Mouse (Mus musculus) B cell, adult 67 days (primary cell): ENCODE data around the gene Olfr490. TPM values are rescaled to one million over a fixed set of nuclear protein-coding genes. Genes with fewer than 3 reads are reported as not detected.

ENCODE experiments used
- total RNA-seq, 2 experiments: library from RNA; stranded (reverse); gene quantifications; 4 replicates each; pipeline ENCODE4 v1.2.4; 2023

Gene Olfr490
- not detected for total RNA-seq

GRCm38 (mm10) chr7:108288834-108289233, at the start of gene Olfr490:
Gene Olfr490 (minus strand): TSS chr7:108288934.

GRCm38 (mm10) chr7:108323574-108323973, 34.8 kb upstream of the Olfr490 start, which contains the start of gene Olfr492:
Gene Olfr492 (minus strand): TSS chr7:108323674.

GRCm38 (mm10) chr7:108313151-108313550, 24.4 kb upstream of the Olfr490 start, which contains the start of gene Olfr491:
Gene Olfr491 (plus strand): TSS chr7:108313451.

GRCm38 (mm10) chr7:108258247-108258646, 30.5 kb downstream of the Olfr490 start, which contains the start of gene Olfr488:
Gene Olfr488 (minus strand): TSS chr7:108258347.

Other genes with a start within 250 kb of the Olfr490 start
- gene Olfr479, start 238.2 kb downstream of the Olfr490 start, total RNA-seq: not detected
- gene Olfr480, start 221.6 kb downstream of the Olfr490 start, total RNA-seq: not detected
- not detected for gene Olfr481, start 209.1 kb downstream of the Olfr490 start, total RNA-seq
- gene Olfr482, start 191.3 kb downstream of the Olfr490 start, total RNA-seq: 1 to 10 TPM; 1.5 to 2.4 TPM
- gene Olfr483, start 188.1 kb downstream of the Olfr490 start, total RNA-seq: not detected
- gene Olfr484, start 161.5 kb downstream of the Olfr490 start, total RNA-seq: not detected
- gene Olfr485, start 129.1 kb downstream of the Olfr490 start, total RNA-seq: not detected
- gene Olfr486, start 116.2 kb downstream of the Olfr490 start, total RNA-seq: not detected
- gene Olfr487, start 74.3 kb downstream of the Olfr490 start, total RNA-seq: not detected
- gene Olfr488, start 30.6 kb downstream of the Olfr490 start, total RNA-seq: not detected
- not detected for gene Olfr491, start 24.5 kb upstream of the Olfr490 start, total RNA-seq
- not detected for gene Olfr492, start 34.7 kb upstream of the Olfr490 start, total RNA-seq
- gene Olfr493, start 58.0 kb upstream of the Olfr490 start, total RNA-seq: not detected
- gene Olfr494, start 76.4 kb upstream of the Olfr490 start, total RNA-seq: not detected
- not detected for gene Olfr495, start 104.2 kb upstream of the Olfr490 start, total RNA-seq
- gene Olfr497, start 131.5 kb upstream of the Olfr490 start, total RNA-seq: not detected
- gene Olfr498, start 176.4 kb upstream of the Olfr490 start, total RNA-seq: not detected
- gene Olfr502, start 236.1 kb upstream of the Olfr490 start, total RNA-seq: not detected